Mouse (Mus musculus): Measurements from ENCODE around the gene Them7.

Gene Them7

GRCm38 (mm10) chr2:105311991-105312390 lies 87.9 kb downstream of the Them7 start:
- DNase-seq, result no peak

- no peak for DNase-seq
Measured at GRCm38 (mm10) chr2:105313077-105313476, 89.0 kb downstream of the Them7 start.

GRCm38 (mm10) chr2:105317556-105318184 lies 93.5 kb downstream of the Them7 start:
- no peak for DNase-seq

- no peak for DNase-seq
Measured at GRCm38 (mm10) chr2:105326067-105326466, 101.9 kb downstream of the Them7 start.

GRCm38 (mm10) chr2:105330024-105330423 lies 105.9 kb downstream of the Them7 start:
- no peak for DNase-seq

GRCm38 (mm10) chr2:105333107-105333506 lies 109.0 kb downstream of the Them7 start:
- no peak for DNase-seq

- DNase-seq, result peak; percentile 53
Measured at GRCm38 (mm10) chr2:105333976-105334713, 110.0 kb downstream of the Them7 start.

GRCm38 (mm10) chr2:105335661-105336060 lies 111.5 kb downstream of the Them7 start:
- no peak for DNase-seq

GRCm38 (mm10) chr2:105336314-105337027 lies 112.4 kb downstream of the Them7 start:
- DNase-seq, result no peak

- DNase-seq, result no peak
Measured at GRCm38 (mm10) chr2:105337171-105337875, 113.2 kb downstream of the Them7 start.

GRCm38 (mm10) chr2:105339993-105340392 lies 115.9 kb downstream of the Them7 start:
- DNase-seq, result peak; percentile 5

GRCm38 (mm10) chr2:105348886-105349285 lies 124.8 kb downstream of the Them7 start:
- no peak for DNase-seq

- peak; percentile 16 for DNase-seq
Measured at GRCm38 (mm10) chr2:105356791-105357190, 132.7 kb downstream of the Them7 start.

GRCm38 (mm10) chr2:105358040-105358439 lies 133.9 kb downstream of the Them7 start:
- DNase-seq, result no peak

GRCm38 (mm10) chr2:105367623-105368022 lies 143.5 kb downstream of the Them7 start:
- peak; percentile 8 for DNase-seq

GRCm38 (mm10) chr2:105370240-105370639 lies 146.1 kb downstream of the Them7 start:
- DNase-seq, result no peak

GRCm38 (mm10) chr2:105370698-105371097 lies 146.6 kb downstream of the Them7 start:
- no peak for DNase-seq

GRCm38 (mm10) chr2:105372156-105372555 lies 148.0 kb downstream of the Them7 start:
- DNase-seq, result no peak

- no peak for DNase-seq
Measured at GRCm38 (mm10) chr2:105372727-105373126, 148.6 kb downstream of the Them7 start.

- DNase-seq, result no peak
Measured at GRCm38 (mm10) chr2:105373658-105374057, 149.5 kb downstream of the Them7 start.

GRCm38 (mm10) chr2:105375261-105375660 lies 151.1 kb downstream of the Them7 start:
- DNase-seq, result no peak

- DNase-seq, result no peak
Measured at GRCm38 (mm10) chr2:105375705-105376104, 151.6 kb downstream of the Them7 start.

GRCm38 (mm10) chr2:105379682-105380081 lies 155.6 kb downstream of the Them7 start:
- DNase-seq, result no peak
